Mouse (Mus musculus) CH12.LX (cell line): ENCODE data around the gene Asap3. TPM values are rescaled to one million over a fixed set of nuclear protein-coding genes. Genes with fewer than 3 reads are reported as not detected.

ENCODE experiments used
- DNase-seq: peaks from one replicate; pipeline ENCODE4 v3.0.0-alpha.2; 2013; ENCODE audit errors: extremely low read depth
- H3K27ac ChIP-seq: 2 replicates; pipeline ENCODE4 v1.5.1; 2012; ENCODE audit warnings: low read depth, mild to moderate bottlenecking, control low read depth, moderate library complexity; ENCODE audit not compliant: insufficient read depth
- H3K27me3 ChIP-seq: replicated peaks from 2 replicates; pipeline ENCODE3; 2012; ENCODE audit warnings: inconsistent platforms
- H3K36me3 ChIP-seq, 2 experiments: replicated peaks in 1 of 2; 2 replicates each; pipeline versions ENCODE3 to v1.6.1; 2012; ENCODE audit warnings: inconsistent platforms in 1 of 2, low read length in 1 of 2, mild to moderate bottlenecking in 1 of 2, mixed read lengths in 1 of 2, moderate library complexity in 1 of 2; ENCODE audit not compliant: control insufficient read depth in 1 of 2, insufficient read depth in 1 of 2
- H3K4me1 ChIP-seq, 2 experiments: 2 replicates each; pipeline ENCODE4 v1.6.1; 2012; ENCODE audit warnings: inconsistent platforms in 1 of 2, moderate library complexity in 1 of 2; ENCODE audit not compliant: insufficient read depth in 2 of 2, control insufficient read depth in 1 of 2
- H3K4me2 ChIP-seq: 2 replicates; pipeline ENCODE4 v1.6.1; 2012; ENCODE audit warnings: low read depth, mild to moderate bottlenecking, control low read depth; ENCODE audit not compliant: poor library complexity, insufficient read depth, severe bottlenecking
- H3K4me3 ChIP-seq, 3 experiments: fragments of 150-350 bp in 1 of 3; sonication (generic) in 1 of 3; replicated peaks in 1 of 3; 2 replicates each; pipeline versions ENCODE3 to v1.5.1; 2011 to 2012; ENCODE audit warnings: low read depth in 2 of 3, low read length in 2 of 3, mild to moderate bottlenecking in 2 of 3, moderate library complexity in 2 of 3, control low read depth in 1 of 3, improper control_type of control experiment in 1 of 3, inconsistent platforms in 1 of 3, mixed read lengths in 1 of 3; ENCODE audit not compliant: poor library complexity in 1 of 3
- H3K79me2 ChIP-seq: replicated peaks from 2 replicates; pipeline ENCODE4 v1.6.1; 2012; ENCODE audit warnings: mild to moderate bottlenecking, moderate library complexity; ENCODE audit not compliant: control insufficient read depth, poor library complexity, insufficient read depth, severe bottlenecking; ENCODE audit errors: extremely low read depth
- H3K9ac ChIP-seq: 2 replicates; pipeline ENCODE4 v1.6.1; 2012; ENCODE audit warnings: low read depth, mild to moderate bottlenecking, control low read depth, moderate library complexity; ENCODE audit not compliant: insufficient read depth
- H3K9me3 ChIP-seq: replicated peaks from 2 replicates; pipeline ENCODE3; 2012; ENCODE audit warnings: low read length, inconsistent platforms, mixed read lengths
- BHLHE40 ChIP-seq: IDR thresholded peaks from 2 replicates; pipeline ENCODE4 v1.6.1; 2011; ENCODE audit warnings: mild to moderate bottlenecking, low read depth, low read length, improper control_type of control experiment
- CHD1 ChIP-seq: IDR thresholded peaks from 2 replicates; pipeline ENCODE4 v1.6.1; 2012; ENCODE audit warnings: low read depth, low read length, improper control_type of control experiment, inconsistent platforms
- CHD2 ChIP-seq: IDR thresholded peaks from 2 replicates; pipeline ENCODE4 v1.6.1; 2011; ENCODE audit warnings: low read length, improper control_type of control experiment
- CTCF ChIP-seq, 2 experiments: IDR thresholded peaks in 1 of 2; conservative IDR thresholded peaks in 1 of 2; 2 replicates each; pipeline ENCODE4 v1.5.1; 2011 to 2012; ENCODE audit warnings: low read depth in 2 of 2, low read length in 2 of 2, improper control_type of control experiment in 1 of 2, inconsistent platforms in 1 of 2, mild to moderate bottlenecking in 1 of 2, moderate library complexity in 1 of 2
- ELF1 ChIP-seq: IDR thresholded peaks from 2 replicates; pipeline ENCODE4 v1.6.1; 2014; ENCODE audit warnings: low read depth, mild to moderate bottlenecking, inconsistent platforms, low read length, improper control_type of control experiment
- EP300 ChIP-seq: IDR thresholded peaks from 2 replicates; pipeline ENCODE4 v1.6.1; 2011; ENCODE audit warnings: low read length, improper control_type of control experiment
- HCFC1 ChIP-seq: IDR thresholded peaks from 2 replicates; pipeline ENCODE4 v1.6.1; 2012; ENCODE audit warnings: low read depth, mild to moderate bottlenecking, inconsistent platforms, low read length, improper control_type of control experiment
- JUN ChIP-seq: IDR thresholded peaks from 2 replicates; pipeline ENCODE4 v1.6.1; 2011; ENCODE audit warnings: low read depth, mild to moderate bottlenecking, low read length, improper control_type of control experiment, moderate library complexity; ENCODE audit not compliant: insufficient read depth
- KAT2A ChIP-seq: IDR thresholded peaks from 2 replicates; pipeline ENCODE4 v1.6.1; 2012; ENCODE audit warnings: low read length, improper control_type of control experiment, inconsistent platforms; ENCODE audit not compliant: insufficient replicate concordance
- MAX ChIP-seq: IDR thresholded peaks from 2 replicates; pipeline ENCODE4 v1.6.1; 2011; ENCODE audit warnings: low read length, improper control_type of control experiment
- MYC ChIP-seq: IDR thresholded peaks from 2 replicates; pipeline ENCODE4 v1.6.1; 2011; ENCODE audit warnings: low read depth, mild to moderate bottlenecking, improper control_type of control experiment, low read length
- NELFE ChIP-seq: IDR thresholded peaks from 2 replicates; pipeline ENCODE4 v1.6.1; 2011; ENCODE audit warnings: low read depth, low read length, improper control_type of control experiment
- NRF1 ChIP-seq: IDR thresholded peaks from 2 replicates; pipeline ENCODE4 v1.6.1; 2014; ENCODE audit warnings: low read depth, mild to moderate bottlenecking, inconsistent platforms, low read length, improper control_type of control experiment, moderate library complexity
- POLR2A ChIP-seq: IDR thresholded peaks from 2 replicates; pipeline ENCODE4 v1.6.1; 2011; ENCODE audit warnings: low read depth, mild to moderate bottlenecking, improper control_type of control experiment, low read length
- POLR2AphosphoS2 ChIP-seq: IDR thresholded peaks from 2 replicates; pipeline ENCODE4 v1.6.1; 2011; ENCODE audit warnings: low read depth, low read length, improper control_type of control experiment
- SIN3A ChIP-seq: IDR thresholded peaks from 2 replicates; pipeline ENCODE4 v1.6.1; 2012; ENCODE audit warnings: low read length, improper control_type of control experiment, inconsistent platforms
- TBP ChIP-seq: conservative IDR thresholded peaks from 2 replicates; pipeline ENCODE4 v1.6.1; 2011; ENCODE audit warnings: low read depth, low read length, improper control_type of control experiment
- USF1 ChIP-seq: IDR thresholded peaks from 2 replicates; pipeline ENCODE4 v1.6.1; 2014; ENCODE audit warnings: low read depth, mild to moderate bottlenecking, inconsistent platforms, low read length, improper control_type of control experiment
- ZC3H11A ChIP-seq: IDR thresholded peaks from 2 replicates; pipeline ENCODE4 v1.6.1; 2012; ENCODE audit warnings: low read depth, mild to moderate bottlenecking, inconsistent platforms, low read length, improper control_type of control experiment
- ZMIZ1 ChIP-seq: IDR thresholded peaks from 2 replicates; pipeline ENCODE4 v1.6.1; 2012; ENCODE audit warnings: low read depth, mild to moderate bottlenecking, inconsistent platforms, low read length, improper control_type of control experiment
- dilution Hi-C: fragments of 300-500 bp; cut with MboI; formaldehyde crosslinking; loops from 2 replicates; pipeline ENCODE4 v1.14.3; 2020; ENCODE audit warnings: low sequenced_read_pairs; ENCODE audit not compliant: extremely low pct_unique_long_range_greater_than_20kb, extremely low pct_ligation_motif_present
- in situ Hi-C: fragments of 300-500 bp; cut with MboI; formaldehyde crosslinking; loops from 3 replicates; pipeline ENCODE4 v1.14.3; 2019; ENCODE audit warnings: low sequenced_read_pairs, low pct_ligation_motif_present, low pct_unique_long_range_greater_than_20kb, mixed read lengths
- polyA plus RNA-seq: library from polyadenylated mRNA; unstranded; fragments of >175 nt; gene quantifications from 2 replicates; pipeline ENCODE4 v1.2.1, GENCODE M21; 2012; ENCODE audit warnings: low read depth; ENCODE audit not compliant: insufficient read length
- total RNA-seq, 2 experiments: library from RNA; depleted of rRNA; stranded (reverse); fragments of 300-350 nt in 1 of 2; fragments of >200 nt in 1 of 2; gene quantifications; 2 replicates each; pipeline ENCODE4 v1.2.3; 2012 to 2014

The Asap3 gene
- total and polyA plus RNA-seq, 3 experiments = 0.07 to 0.08 TPM; not detected in 1

- H3K27me3 ChIP-seq = peaks cover 9% of the 10 kb centered on the region
- H3K79me2 ChIP-seq = no peaks in the 10 kb centered on the region
- H3K9me3 ChIP-seq = peaks cover 12% of the 10 kb centered on the region
- peak overlapping the region; percentile 42; the same call in 1 of the 2 replicates for H3K27ac ChIP-seq
- TF ChIP-seq NELFE (peak; percentile 42), POLR2A (peak; percentile 77), NRF1 (peak; percentile 88), SIN3A (peak; percentile 49), POLR2AphosphoS2 (no peak), KAT2A (peak; percentile 78; the same call in 1 of the 2 replicates), CTCF (conservative IDR thresholded peaks at IDR 0.05 in 1 of 2, IDR thresholded peaks at IDR 0.05 in 1 of 2; ENCODE audit: low read depth in 2 of 2, low read length in 2 of 2) (no peak), ZMIZ1 (peak; percentile 44; the same call in 1 of the 2 replicates), CHD1 (no peak), TBP (peak; percentile 69; the same call in 1 of the 2 replicates), ZC3H11A (no peak), ELF1 (peak; percentile 86), HCFC1 (peak; percentile 74), MAX (peak; percentile 65), CHD2 (peak; percentile 62), MYC (peak; percentile 59; the same call in 1 of the 2 replicates), BHLHE40 (0 out of 2 replicates have a peak, but pooled peaks have one; percentile 3)
- peak overlapping the region; percentile 68; the same call in 1 of the 2 replicates for H3K4me2 ChIP-seq
- dilution Hi-C loops (no loop called here), in situ Hi-C loops (no loop called here)
- DNase-seq = peak; percentile 96
- peaks cover 0 to 18% of the 10 kb centered on the region in 2 experiments; a peak in 2 of 4 replicates for H3K4me1 ChIP-seq
- H3K36me3 ChIP-seq = peaks cover 22 to 34% of the 10 kb centered on the region in 2 experiments
- H3K9ac ChIP-seq = peak overlapping the region; percentile 70
- H3K4me3 ChIP-seq = peak overlapping the region; percentile 77 to 88 (median 85)
These were observed 79.7 kb downstream of the Asap3 start for GRCm38 (mm10) chr4:136285811-136286371.

- Histone ChIP-seq H3K4me3 (no peak overlapping the region), H3K4me1 (peaks cover 0 to 11% of the 10 kb centered on the region in 2 experiments; a peak in 2 of 4 replicates)
- dilution Hi-C loops = no loop called here
- TF ChIP-seq POLR2A (no peak), USF1 (no peak), JUN (no peak), CHD1 (no peak), EP300 (no peak)
- TF ChIP-seq, all 38 proteins: peak for 0
- no peaks in the 10 kb centered on the region for H3K79me2 ChIP-seq
- H3K9me3 ChIP-seq = peaks cover 12% of the 10 kb centered on the region
- H3K27me3 ChIP-seq = no peaks in the 10 kb centered on the region
- no peak for DNase-seq
- in situ Hi-C loops = no loop called here
- H3K36me3 ChIP-seq = peaks cover 38 to 62% of the 10 kb centered on the region in 2 experiments
- H3K4me2 ChIP-seq = no peak overlapping the region
- H3K9ac ChIP-seq = no peak overlapping the region
- no peak overlapping the region for H3K27ac ChIP-seq
These were observed 84.0 kb downstream of the Asap3 start for GRCm38 (mm10) chr4:136289918-136290780.
